Mouse (Mus musculus): Measurements from ENCODE around the gene Pus10. TPM values are rescaled to one million over a fixed set of nuclear protein-coding genes. Genes with fewer than 3 reads are reported as not detected.
A peak's percentile ranks its signal among the peaks of the same experiment; 100 is the strongest.
"Not testable (repeated sequence)": the region's sequence is repeated elsewhere in the genome, so short reads cannot be mapped to it uniquely, and the experiment has no call there.

Gene Pus10
- polyA plus RNA-seq, 1 experiment, result 1.5 TPM

GRCm38 (mm10) chr11:23746102-23746501 lies 80.6 kb downstream of the Pus10 start:
- Histone ChIP-seq H3K27me3 (ENCODE audit: control insufficient read depth, insufficient read depth, low read length) (no peaks in the 10 kb centered on the region), H3K4me1 (ENCODE audit: control insufficient read depth, insufficient read depth, insufficient read length) (no peaks in the 10 kb centered on the region), H3K36me3 (ENCODE audit: control insufficient read depth, insufficient read depth, low read length) (peaks cover 41% of the 10 kb centered on the region), H3K4me3 (ENCODE audit: extremely low read depth, insufficient read depth, insufficient read length) (no peak overlapping the region), H3K27ac (ENCODE audit: insufficient read depth, low read length) (no peak overlapping the region)
- no peak for DNase-seq (ENCODE audit: low read depth in 1 of 2, low spot score in 2 of 2)
- TF ChIP-seq CTCF (IDR thresholded peaks at IDR 0.05; ENCODE audit: extremely low read depth, insufficient read depth, insufficient read length, insufficient replicate concordance), result no peak
- no peak for TF ChIP-seq POLR2A (IDR thresholded peaks at IDR 0.05; ENCODE audit: low read depth, low read length)
- WGBS, result 95% methylated on average over 4 of the region's 4 CpGs

- no peaks in the 10 kb centered on the region for H3K27me3 ChIP-seq (ENCODE audit: control insufficient read depth, insufficient read depth, low read length)
- no peak overlapping the region for H3K4me3 ChIP-seq (ENCODE audit: extremely low read depth, insufficient read depth, insufficient read length)
- H3K36me3 ChIP-seq (ENCODE audit: control insufficient read depth, insufficient read depth, low read length), result peaks cover 31% of the 10 kb centered on the region
- WGBS, result 31% methylated on average over 1 of the region's 1 CpGs
- no peak for DNase-seq (ENCODE audit: low read depth in 1 of 2, low spot score in 2 of 2)
- no peak for TF ChIP-seq POLR2A (IDR thresholded peaks at IDR 0.05; ENCODE audit: low read depth, low read length)
- TF ChIP-seq CTCF (IDR thresholded peaks at IDR 0.05; ENCODE audit: extremely low read depth, insufficient read depth, insufficient read length, insufficient replicate concordance), result no peak
- H3K27ac ChIP-seq (ENCODE audit: insufficient read depth, low read length), result no peak overlapping the region
- peaks cover 7% of the 10 kb centered on the region for H3K4me1 ChIP-seq (ENCODE audit: control insufficient read depth, insufficient read depth, insufficient read length)
Measured at GRCm38 (mm10) chr11:23753136-23753710, 87.7 kb downstream of the Pus10 start.

- Histone ChIP-seq H3K36me3 (ENCODE audit: control insufficient read depth, insufficient read depth, low read length) (peaks cover 30% of the 10 kb centered on the region), H3K4me3 (ENCODE audit: extremely low read depth, insufficient read depth, insufficient read length) (no peak overlapping the region), H3K27me3 (ENCODE audit: control insufficient read depth, insufficient read depth, low read length) (no peaks in the 10 kb centered on the region), H3K27ac (ENCODE audit: insufficient read depth, low read length) (peak overlapping the region; percentile 38; the same call in 1 of the 2 replicates), H3K4me1 (ENCODE audit: control insufficient read depth, insufficient read depth, insufficient read length) (peaks cover 10% of the 10 kb centered on the region)
- TF ChIP-seq POLR2A (IDR thresholded peaks at IDR 0.05; ENCODE audit: low read depth, low read length) (no peak), CTCF (IDR thresholded peaks at IDR 0.05; ENCODE audit: extremely low read depth, insufficient read depth, insufficient read length, insufficient replicate concordance) (no peak)
- DNase-seq (ENCODE audit: low read depth in 1 of 2, low spot score in 2 of 2), result peak in 1 of 2 experiments; percentile 74
Measured at GRCm38 (mm10) chr11:23754329-23754728, 88.9 kb downstream of the Pus10 start.

DNA sequence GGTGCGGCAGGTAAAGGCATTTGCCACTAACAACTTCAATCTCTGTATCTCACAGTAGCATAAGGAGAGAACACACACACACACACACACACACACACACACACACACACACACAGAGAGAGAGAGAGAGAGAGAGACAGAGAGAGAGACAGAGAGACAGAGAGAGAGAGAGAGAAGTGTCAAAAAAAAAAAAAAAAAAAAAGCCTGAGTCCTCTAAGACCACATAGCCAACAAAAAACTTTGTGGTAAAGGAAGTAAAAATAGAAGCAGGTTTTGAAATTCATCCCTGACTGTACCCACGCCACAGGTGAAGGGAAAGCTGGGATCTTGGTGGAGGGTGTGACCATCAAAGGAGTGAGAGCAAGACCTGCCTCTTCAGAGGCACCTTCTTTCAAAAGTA lies 92.7 kb downstream of the Pus10 start:
- peaks cover 10% of the 10 kb centered on the region for H3K4me1 ChIP-seq (ENCODE audit: control insufficient read depth, insufficient read depth, insufficient read length)
- WGBS, result 49% methylated on average over 2 of the region's 2 CpGs

DNA sequence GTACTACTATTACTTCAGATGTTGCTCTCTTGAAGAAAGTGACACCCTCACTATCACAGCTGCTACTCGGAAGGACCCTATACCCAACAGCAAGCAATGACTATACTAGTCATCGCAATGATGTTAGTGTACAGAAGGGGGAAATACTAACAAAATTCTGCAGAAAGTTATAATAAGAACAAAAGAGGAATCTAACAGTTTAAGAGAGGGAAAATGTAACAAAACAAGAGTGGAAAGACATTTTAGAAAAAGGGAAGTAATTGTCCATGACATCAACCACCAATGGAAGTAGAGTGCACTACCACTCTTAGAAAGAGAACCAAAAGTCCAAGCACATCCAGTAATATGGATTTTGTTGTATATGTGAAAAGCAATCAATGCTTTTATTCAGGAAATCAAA lies 97.2 kb downstream of the Pus10 start:
- Histone ChIP-seq H3K4me1 (ENCODE audit: control insufficient read depth, insufficient read depth, insufficient read length) (peaks cover 5% of the 10 kb centered on the region), H3K27me3 (ENCODE audit: control insufficient read depth, insufficient read depth, low read length) (no peaks in the 10 kb centered on the region), H3K4me3 (ENCODE audit: extremely low read depth, insufficient read depth, insufficient read length) (no peak overlapping the region), H3K27ac (ENCODE audit: insufficient read depth, low read length) (no peak overlapping the region), H3K36me3 (ENCODE audit: control insufficient read depth, insufficient read depth, low read length) (peaks cover 10% of the 10 kb centered on the region)
- no peak for DNase-seq (ENCODE audit: low read depth in 1 of 2, low spot score in 2 of 2)
- TF ChIP-seq POLR2A (IDR thresholded peaks at IDR 0.05; ENCODE audit: low read depth, low read length), result no peak
- TF ChIP-seq CTCF (IDR thresholded peaks at IDR 0.05; ENCODE audit: extremely low read depth, insufficient read depth, insufficient read length, insufficient replicate concordance), result no peak
- WGBS, result 68% methylated on average over 2 of the region's 2 CpGs

More for the DNA sequence above, 92.7 kb downstream of the Pus10 start:
- H3K4me3 ChIP-seq (ENCODE audit: extremely low read depth, insufficient read depth, insufficient read length), result no peak overlapping the region
- H3K27me3 ChIP-seq (ENCODE audit: control insufficient read depth, insufficient read depth, low read length), result no peaks in the 10 kb centered on the region
- TF ChIP-seq CTCF (IDR thresholded peaks at IDR 0.05; ENCODE audit: extremely low read depth, insufficient read depth, insufficient read length, insufficient replicate concordance), result no peak
- TF ChIP-seq POLR2A (IDR thresholded peaks at IDR 0.05; ENCODE audit: low read depth, low read length), result no peak
- DNase-seq (ENCODE audit: low read depth in 1 of 2, low spot score in 2 of 2), result no peak
- peaks cover 24% of the 10 kb centered on the region for H3K36me3 ChIP-seq (ENCODE audit: control insufficient read depth, insufficient read depth, low read length)
- H3K27ac ChIP-seq (ENCODE audit: insufficient read depth, low read length), result no peak overlapping the region

DNA sequence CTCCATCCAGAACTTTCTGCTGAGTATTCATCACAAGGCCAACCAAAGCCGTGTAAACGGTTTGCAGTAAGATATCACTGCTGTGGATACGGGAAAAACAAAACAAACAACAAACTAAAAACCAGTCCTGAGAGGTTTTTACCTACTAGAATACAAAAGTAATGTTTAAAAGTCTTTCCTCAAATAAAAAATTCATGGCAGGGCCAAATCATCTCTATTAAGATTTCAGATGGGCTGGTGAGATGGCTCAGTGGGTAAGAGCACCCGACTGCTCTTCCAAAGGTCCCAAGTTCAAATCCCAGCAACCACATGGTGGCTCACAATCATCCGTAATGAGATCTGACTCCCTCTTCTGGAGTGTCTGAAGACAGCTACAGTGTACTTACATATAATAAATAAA lies 101.9 kb downstream of the Pus10 start:
- H3K4me3 ChIP-seq (ENCODE audit: extremely low read depth, insufficient read depth, insufficient read length); H3K27me3 ChIP-seq (ENCODE audit: control insufficient read depth, insufficient read depth, low read length); H3K27ac ChIP-seq (ENCODE audit: insufficient read depth, low read length); DNase-seq (ENCODE audit: low read depth in 1 of 2, low spot score in 2 of 2); H3K36me3 ChIP-seq (ENCODE audit: control insufficient read depth, insufficient read depth, low read length); H3K4me1 ChIP-seq (ENCODE audit: control insufficient read depth, insufficient read depth, insufficient read length): not testable (repeated sequence)
- WGBS, result 76% methylated on average over 5 of the region's 5 CpGs

DNA sequence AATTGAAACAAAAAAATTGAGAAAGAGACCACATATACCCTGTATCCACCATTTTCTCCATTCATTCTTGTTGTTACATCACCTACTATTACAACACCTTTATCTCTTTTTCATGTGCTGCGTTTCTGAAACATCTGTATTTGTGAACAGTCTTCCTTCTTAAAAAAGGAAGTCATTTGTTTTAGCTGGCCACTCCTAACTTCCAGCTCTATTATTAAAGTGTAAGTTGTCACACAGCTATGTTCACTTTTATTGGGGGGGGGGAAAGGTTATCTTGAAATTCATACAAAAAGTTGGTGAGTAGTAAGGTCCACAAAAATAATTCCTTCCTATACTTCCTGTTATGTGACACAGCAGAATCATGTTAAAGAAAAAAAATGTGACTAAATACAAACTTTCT lies 102.5 kb downstream of the Pus10 start:
- Histone ChIP-seq H3K4me3 (ENCODE audit: extremely low read depth, insufficient read depth, insufficient read length) (peak overlapping the region; percentile 23; the same call in 1 of the 2 replicates), H3K4me1 (ENCODE audit: control insufficient read depth, insufficient read depth, insufficient read length) (peaks cover 5% of the 10 kb centered on the region), H3K27me3 (ENCODE audit: control insufficient read depth, insufficient read depth, low read length) (no peaks in the 10 kb centered on the region), H3K27ac (ENCODE audit: insufficient read depth, low read length) (no peak overlapping the region), H3K36me3 (ENCODE audit: control insufficient read depth, insufficient read depth, low read length) (no peaks in the 10 kb centered on the region)
- no peak for TF ChIP-seq POLR2A (IDR thresholded peaks at IDR 0.05; ENCODE audit: low read depth, low read length)
- no peak for TF ChIP-seq CTCF (IDR thresholded peaks at IDR 0.05; ENCODE audit: extremely low read depth, insufficient read depth, insufficient read length, insufficient replicate concordance)
- 4% methylated on average over 1 of the region's 1 CpGs for WGBS
- no peak for DNase-seq (ENCODE audit: low read depth in 1 of 2, low spot score in 2 of 2)

Data from spleen, adult 2 months (tissue).